Mouse (Mus musculus) cortical plate, adult 2 months (tissue): ENCODE results near the gene Ltbp3.

Experiments used
- CTCF ChIP-seq: fragments of 200-500 bp; IDR thresholded peaks from 2 replicates; pipeline ENCODE4 v1.5.1; 2011; ENCODE audit warnings: mild to moderate bottlenecking, control low read depth, low read length; ENCODE audit not compliant: insufficient read depth; ENCODE audit errors: extremely low read depth
- POLR2A ChIP-seq: fragments of 200-500 bp; IDR thresholded peaks from 2 replicates; pipeline ENCODE4 v1.6.1; 2011; ENCODE audit warnings: mild to moderate bottlenecking, low read length, control low read depth; ENCODE audit not compliant: insufficient read depth; ENCODE audit errors: extremely low read depth

- TF ChIP-seq POLR2A, result no peak
- no peak for TF ChIP-seq CTCF
Observed at GRCm38 (mm10) chr19:5725767-5726515, 14.8 kb upstream of the Ltbp3 start, which contains the start of gene Ehbp1l1.
